Mouse (Mus musculus) lung, adult 2 months (tissue): Measurements from ENCODE around the gene Pitpnm1.

Experiments
- CTCF ChIP-seq: fragments of 200-500 bp; IDR thresholded peaks from 2 replicates; pipeline ENCODE4 v1.5.1; 2011; ENCODE audit warnings: mild to moderate bottlenecking, low read length, control low read depth; ENCODE audit not compliant: insufficient read depth
- POLR2A ChIP-seq: fragments of 200-500 bp; IDR thresholded peaks from 2 replicates; pipeline ENCODE4 v1.6.1; 2011; ENCODE audit warnings: low read depth, mild to moderate bottlenecking, control low read depth, low read length, borderline replicate concordance; ENCODE audit errors: extremely low read depth

- TF ChIP-seq POLR2A, result no peak
- TF ChIP-seq CTCF, result no peak
These were observed 27.1 kb downstream of the Pitpnm1 start for GRCm38 (mm10) chr19:4126759-4127495.
